Mouse (Mus musculus): ENCODE data around the gene Ackr1. TPM values are rescaled to one million over a fixed set of nuclear protein-coding genes. Genes with fewer than 3 reads are reported as not detected.

Ackr1 gene
- polyA plus RNA-seq, 1 experiment from 2014 or later = 0.85 TPM

DNA sequence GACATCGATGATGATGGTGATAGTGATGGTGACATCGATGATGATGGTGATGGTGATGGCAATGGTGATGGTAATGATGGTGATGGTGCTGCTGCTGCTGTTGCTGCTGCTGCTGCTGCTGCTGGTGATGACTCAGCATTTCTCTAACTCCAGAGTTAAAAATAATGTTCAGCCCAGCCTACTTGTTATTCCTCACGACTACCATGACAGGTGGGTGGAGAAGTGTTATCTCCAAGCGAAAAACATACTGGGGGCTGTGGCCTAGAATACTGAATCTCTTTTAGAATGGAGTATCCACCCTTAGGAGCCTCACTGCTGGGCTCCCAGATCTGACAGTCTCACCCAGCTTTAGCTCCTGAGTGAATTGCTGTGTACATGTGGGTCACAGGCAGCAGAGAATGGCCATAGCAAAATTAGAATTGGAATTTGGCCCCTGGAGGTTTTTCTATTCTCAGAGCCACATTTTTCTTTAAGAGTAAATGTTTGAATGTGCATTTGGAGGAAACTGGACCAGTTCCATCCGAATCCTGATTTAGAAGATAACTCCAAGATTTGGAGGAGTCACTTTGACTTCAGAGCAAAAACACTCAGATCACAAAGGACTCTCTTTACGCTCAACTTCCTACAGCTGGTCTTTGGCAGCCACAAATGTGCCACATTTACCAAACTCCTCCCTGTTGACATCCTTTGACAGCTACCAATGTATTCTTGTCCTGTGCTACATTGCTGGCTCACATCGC is 21.7 kb upstream of the Ackr1 start:
- Histone ChIP-seq H3K27me3 (ENCODE audit: control insufficient read depth, insufficient read depth, low read length) (no peaks in the 10 kb centered on the region), H3K9ac (ENCODE audit: low read length) (no peak overlapping the region), H3K9me3 (ENCODE audit: control insufficient read depth, low read length) (no peaks in the 10 kb centered on the region), H3K36me3 (ENCODE audit: control insufficient read depth, insufficient read depth, low read length) (no peaks in the 10 kb centered on the region), H3K27ac (replicated peaks) (no peak overlapping the region), H3K4me1 (replicated peaks; ENCODE audit: control insufficient read depth, insufficient read depth) (no peaks in the 10 kb centered on the region), H3K4me2 (replicated peaks; ENCODE audit: low read depth) (no peak overlapping the region), H3K4me3 (ENCODE audit: low read depth, low read length) (no peak overlapping the region)
- TF ChIP-seq CTCF (IDR thresholded peaks at IDR 0.05; ENCODE audit: low read depth) (no peak), EP300 (optimal IDR thresholded peaks at IDR 0.05) (no peak)
- WGBS = 64% methylated on average over 7 of the region's 7 CpGs
- ATAC-seq (ENCODE audit: low FRiP score, low TSS enrichment) (no peak), DNase-seq (ENCODE audit: low spot score) (no peak)

DNA sequence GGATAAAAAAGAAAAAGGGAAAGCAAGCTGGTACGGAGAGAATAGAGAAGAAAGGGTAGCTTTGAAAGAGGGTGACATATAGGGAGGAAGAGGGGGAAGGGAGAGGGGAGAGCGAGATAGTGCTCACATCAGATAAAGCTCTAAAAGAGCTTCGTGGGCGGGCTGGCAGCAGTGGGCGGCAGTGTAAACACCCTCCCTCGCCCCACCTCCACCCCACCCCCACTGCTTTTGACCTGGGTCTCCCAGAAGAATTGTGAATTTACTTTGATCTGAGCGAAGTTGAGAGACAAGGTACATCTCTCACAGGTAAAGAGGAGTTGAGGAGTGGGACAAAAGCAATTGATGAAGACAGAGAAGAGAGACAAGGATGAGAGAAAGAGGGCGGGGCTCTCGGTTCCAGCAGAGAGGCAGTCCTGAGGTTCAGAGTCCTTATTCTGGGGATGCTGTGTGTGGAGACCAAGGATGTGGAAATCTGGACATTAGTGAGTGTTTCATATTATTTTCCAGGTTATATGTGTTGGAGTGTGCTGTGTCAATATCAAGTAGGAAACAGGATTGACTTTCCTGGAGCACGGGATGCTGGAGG is 16.9 kb upstream of the Ackr1 start, which contains the start of gene Aim2:
Aim2 (plus strand) TSS at position 508 of the 586 bp plus-strand sequence.
- no peak for ATAC-seq (ENCODE audit: low FRiP score, low TSS enrichment)
- WGBS = 8% methylated on average over 10 of the region's 10 CpGs
- H3K4me3 ChIP-seq (ENCODE audit: low read depth, low read length) = no peak within 1 kb of the TSS

DNA sequence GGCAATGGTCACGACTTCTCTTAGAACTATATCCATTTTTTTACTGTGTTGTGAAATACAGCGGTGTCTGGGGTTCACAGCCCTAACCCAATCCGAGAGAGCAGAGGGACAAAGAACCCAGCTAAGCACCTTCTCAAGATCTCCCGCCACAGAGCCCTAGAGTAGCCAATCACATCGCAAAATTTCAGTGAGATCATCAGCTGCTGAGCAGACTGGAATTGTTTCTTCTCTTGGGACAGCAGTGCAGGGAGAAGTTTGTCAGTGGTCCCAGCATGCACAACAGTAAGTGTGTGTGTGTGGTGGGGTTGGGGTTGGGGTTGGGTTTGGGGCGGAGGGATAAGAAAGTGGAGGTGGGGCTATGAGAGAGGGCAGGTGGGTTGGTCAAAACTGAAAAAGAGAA is 16.4 kb upstream of the Ackr1 start:
- H3K4me1 ChIP-seq (replicated peaks; ENCODE audit: control insufficient read depth, insufficient read depth) = no peaks in the 10 kb centered on the region
- H3K36me3 ChIP-seq (ENCODE audit: control insufficient read depth, insufficient read depth, low read length) = no peaks in the 10 kb centered on the region
- no peak overlapping the region for H3K27ac ChIP-seq (replicated peaks)
- 1% methylated on average over 6 of the region's 6 CpGs for WGBS
- H3K9ac ChIP-seq (ENCODE audit: low read length) = no peak overlapping the region
- no peaks in the 10 kb centered on the region for H3K9me3 ChIP-seq (ENCODE audit: control insufficient read depth, low read length)
- peak overlapping the region; percentile 42 for H3K4me2 ChIP-seq (replicated peaks; ENCODE audit: low read depth)
- H3K27me3 ChIP-seq (ENCODE audit: control insufficient read depth, insufficient read depth, low read length) = no peaks in the 10 kb centered on the region
- TF ChIP-seq EP300 (optimal IDR thresholded peaks at IDR 0.05) = no peak
- no peak for TF ChIP-seq CTCF (IDR thresholded peaks at IDR 0.05; ENCODE audit: low read depth)
- peak; percentile 38; the same call in 1 of the 2 replicates for ATAC-seq (ENCODE audit: low FRiP score, low TSS enrichment)
- no peak overlapping the region for H3K4me3 ChIP-seq (ENCODE audit: low read depth, low read length)
- peak; percentile 44 for DNase-seq (ENCODE audit: low spot score)

More for the DNA sequence above, 16.9 kb upstream of the Ackr1 start, which contains the start of gene Aim2:
- Histone ChIP-seq H3K27me3 (ENCODE audit: control insufficient read depth, insufficient read depth, low read length) (no peaks in the 10 kb centered on the region), H3K4me1 (replicated peaks; ENCODE audit: control insufficient read depth, insufficient read depth) (no peaks in the 10 kb centered on the region), H3K36me3 (ENCODE audit: control insufficient read depth, insufficient read depth, low read length) (no peaks in the 10 kb centered on the region), H3K27ac (replicated peaks) (no peak within 1 kb of the TSS), H3K4me2 (replicated peaks; ENCODE audit: low read depth) (peak within 1 kb of the TSS; percentile 42), H3K9me3 (ENCODE audit: control insufficient read depth, low read length) (no peaks in the 10 kb centered on the region), H3K9ac (ENCODE audit: low read length) (no peak within 1 kb of the TSS)
- TF ChIP-seq CTCF (IDR thresholded peaks at IDR 0.05; ENCODE audit: low read depth) (no peak), EP300 (optimal IDR thresholded peaks at IDR 0.05) (no peak)
- no peak for DNase-seq (ENCODE audit: low spot score)

DNA sequence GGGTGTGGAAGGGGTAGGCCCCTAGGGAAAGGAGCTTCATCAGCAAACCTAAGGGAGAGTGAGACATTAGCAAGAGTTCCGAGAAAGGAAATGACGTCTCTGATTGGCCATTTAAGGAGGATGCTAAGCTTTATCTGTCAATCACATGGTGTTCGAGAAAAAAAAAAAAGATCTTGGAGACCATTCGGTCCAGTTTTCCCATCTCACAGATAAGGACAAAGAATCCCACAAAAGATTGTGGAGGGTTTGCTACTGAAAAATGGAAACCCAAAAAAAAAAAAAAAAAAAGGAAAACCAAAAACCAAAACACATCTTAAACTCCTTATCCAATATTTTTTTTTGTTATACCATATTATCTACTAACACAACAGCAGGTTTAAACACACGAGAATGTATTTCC is 15.6 kb upstream of the Ackr1 start:
- no peak for TF ChIP-seq EP300 (optimal IDR thresholded peaks at IDR 0.05)
- TF ChIP-seq CTCF (IDR thresholded peaks at IDR 0.05; ENCODE audit: low read depth) = no peak
- Histone ChIP-seq H3K27me3 (ENCODE audit: control insufficient read depth, insufficient read depth, low read length) (no peaks in the 10 kb centered on the region), H3K36me3 (ENCODE audit: control insufficient read depth, insufficient read depth, low read length) (no peaks in the 10 kb centered on the region), H3K4me2 (replicated peaks; ENCODE audit: low read depth) (no peak overlapping the region), H3K4me3 (ENCODE audit: low read depth, low read length) (no peak overlapping the region), H3K9ac (ENCODE audit: low read length) (no peak overlapping the region), H3K4me1 (replicated peaks; ENCODE audit: control insufficient read depth, insufficient read depth) (no peaks in the 10 kb centered on the region), H3K27ac (replicated peaks) (no peak overlapping the region), H3K9me3 (ENCODE audit: control insufficient read depth, low read length) (no peaks in the 10 kb centered on the region)
- WGBS = 75% methylated on average over 5 of the region's 5 CpGs
- ATAC-seq (ENCODE audit: low FRiP score, low TSS enrichment) = no peak
- DNase-seq (ENCODE audit: low spot score) = no peak

DNA sequence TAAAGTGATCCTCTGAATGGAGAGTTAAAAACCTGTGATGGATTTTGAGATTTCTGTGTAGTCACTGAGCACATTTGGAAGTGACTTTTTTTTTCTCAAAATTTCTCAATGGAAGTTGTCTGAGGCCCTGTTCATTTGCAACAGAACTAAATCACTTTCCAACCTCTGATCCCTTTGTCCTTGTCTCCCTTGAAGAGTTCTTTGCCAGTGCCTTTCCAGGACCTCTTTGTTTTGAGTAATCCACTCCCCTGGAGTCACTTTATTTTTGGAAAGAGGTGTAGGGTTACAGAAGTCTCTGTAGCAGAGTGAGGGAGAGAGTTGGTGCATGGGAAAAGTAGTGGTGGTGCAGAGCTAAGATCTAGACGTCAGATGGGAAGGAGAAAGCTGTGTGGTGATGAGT is 15.0 kb upstream of the Ackr1 start:
- Histone ChIP-seq H3K27me3 (ENCODE audit: control insufficient read depth, insufficient read depth, low read length) (no peaks in the 10 kb centered on the region), H3K9ac (ENCODE audit: low read length) (no peak overlapping the region), H3K4me3 (ENCODE audit: low read depth, low read length) (no peak overlapping the region), H3K36me3 (ENCODE audit: control insufficient read depth, insufficient read depth, low read length) (no peaks in the 10 kb centered on the region), H3K4me1 (replicated peaks; ENCODE audit: control insufficient read depth, insufficient read depth) (no peaks in the 10 kb centered on the region), H3K9me3 (ENCODE audit: control insufficient read depth, low read length) (no peaks in the 10 kb centered on the region), H3K27ac (replicated peaks) (no peak overlapping the region), H3K4me2 (replicated peaks; ENCODE audit: low read depth) (no peak overlapping the region)
- TF ChIP-seq EP300 (optimal IDR thresholded peaks at IDR 0.05) (no peak), CTCF (IDR thresholded peaks at IDR 0.05; ENCODE audit: low read depth) (no peak)
- DNase-seq (ENCODE audit: low spot score) (no peak), ATAC-seq (ENCODE audit: low FRiP score, low TSS enrichment) (no peak)
- WGBS = 46% methylated on average over 1 of the region's 1 CpGs

DNA sequence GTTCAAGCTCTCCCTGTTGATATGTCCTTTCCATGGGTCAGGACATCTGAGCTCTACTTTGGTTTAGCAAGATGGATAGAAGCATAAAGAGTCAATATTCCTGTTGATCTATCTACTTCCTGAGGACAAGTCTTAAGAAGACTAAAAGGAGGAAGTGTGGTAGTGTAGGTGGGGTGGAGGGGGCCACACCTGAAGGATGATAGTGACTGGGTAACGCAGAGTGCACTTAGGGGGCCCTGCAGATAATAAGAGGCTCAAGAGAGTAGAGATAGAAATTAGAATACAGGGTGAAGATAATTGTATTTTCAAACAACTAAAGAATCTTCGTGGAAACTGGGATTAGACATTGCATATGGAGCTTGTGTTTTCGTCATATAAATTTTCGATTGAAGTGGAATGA is 11.6 kb upstream of the Ackr1 start:
- Histone ChIP-seq H3K4me3 (ENCODE audit: low read depth, low read length) (no peak overlapping the region), H3K9me3 (ENCODE audit: control insufficient read depth, low read length) (no peaks in the 10 kb centered on the region), H3K4me2 (replicated peaks; ENCODE audit: low read depth) (no peak overlapping the region), H3K27me3 (ENCODE audit: control insufficient read depth, insufficient read depth, low read length) (no peaks in the 10 kb centered on the region), H3K9ac (ENCODE audit: low read length) (no peak overlapping the region), H3K36me3 (ENCODE audit: control insufficient read depth, insufficient read depth, low read length) (no peaks in the 10 kb centered on the region), H3K27ac (replicated peaks) (no peak overlapping the region), H3K4me1 (replicated peaks; ENCODE audit: control insufficient read depth, insufficient read depth) (no peaks in the 10 kb centered on the region)
- ATAC-seq (ENCODE audit: low FRiP score, low TSS enrichment) (no peak), DNase-seq (ENCODE audit: low spot score) (no peak)
- 84% methylated on average over 4 of the region's 4 CpGs for WGBS
- TF ChIP-seq EP300 (optimal IDR thresholded peaks at IDR 0.05) = no peak
